Mouse (Mus musculus) small intestine, adult 2 months (tissue): ENCODE data around the gene Noxo1.

ENCODE experiments used
- CTCF ChIP-seq: fragments of 200-500 bp; IDR thresholded peaks from 2 replicates; pipeline ENCODE4 v1.5.1; 2012; ENCODE audit warnings: low read depth, mild to moderate bottlenecking, control low read depth, inconsistent platforms, low read length, moderate library complexity, mixed read lengths; ENCODE audit not compliant: insufficient replicate concordance, insufficient read length; ENCODE audit errors: extremely low read depth
- POLR2A ChIP-seq: fragments of 200-500 bp; IDR thresholded peaks from 2 replicates; pipeline ENCODE4 v1.6.1; 2012; ENCODE audit warnings: low read depth, mild to moderate bottlenecking, control low read depth, inconsistent platforms, low read length, moderate library complexity

- TF ChIP-seq CTCF = no peak
- no peak for TF ChIP-seq POLR2A
Observed at GRCm38 (mm10) chr17:24730787-24731186, 34.8 kb downstream of the Noxo1 start.
